Mouse (Mus musculus) kidney, postnatal 0 days (tissue): Measurements from ENCODE around the gene Papola. TPM values are rescaled to one million over a fixed set of nuclear protein-coding genes. Genes with fewer than 3 reads are reported as not detected.
A peak's percentile ranks its signal among the peaks of the same experiment; 100 is the strongest.

Experiments used
- ATAC-seq: fragments of 200-750 bp; cut with Nextera tagmentation; replicated peaks from 2 replicates; pipeline ENCODE4 v1.8.0; 2017; ENCODE audit warnings: low read depth, moderate number of reproducible peaks, moderate TSS enrichment, moderate library complexity; ENCODE audit not compliant: low FRiP score
- DNase-seq: peaks from one replicate; pipeline ENCODE4 v3.0.0-alpha.2; 2016; ENCODE audit warnings: low spot score
- H3K27ac ChIP-seq: fragments of 300-500 bp; sonication (generic); 2 replicates; pipeline ENCODE4 v1.5.1; 2014; ENCODE audit warnings: mild to moderate bottlenecking
- H3K27me3 ChIP-seq: fragments of 300-500 bp; sonication (generic); 2 replicates; pipeline ENCODE4 v1.6.1; 2014; ENCODE audit warnings: low read length, mixed read lengths; ENCODE audit not compliant: insufficient read depth
- H3K36me3 ChIP-seq: fragments of 300-500 bp; sonication (generic); 2 replicates; pipeline ENCODE4 v1.6.1; 2014; ENCODE audit warnings: low read length, mixed read lengths; ENCODE audit not compliant: insufficient read depth
- H3K4me1 ChIP-seq: fragments of 300-500 bp; sonication (generic); replicated peaks from 2 replicates; pipeline ENCODE4 v1.6.1; 2014; ENCODE audit warnings: antibody characterized with exemption, low read length, mixed read lengths; ENCODE audit not compliant: insufficient read depth
- H3K4me2 ChIP-seq: fragments of 300-500 bp; sonication (generic); 2 replicates; pipeline ENCODE4 v1.6.1; 2014; ENCODE audit warnings: mild to moderate bottlenecking, low read length, moderate library complexity, mixed read lengths
- H3K4me3 ChIP-seq: fragments of 300-500 bp; sonication (generic); replicated peaks from 2 replicates; pipeline ENCODE4 v1.5.1; 2014; ENCODE audit warnings: low read depth, low read length
- H3K9ac ChIP-seq: fragments of 300-500 bp; sonication (generic); 2 replicates; pipeline ENCODE4 v1.6.1; 2014; ENCODE audit warnings: low read depth, low read length
- H3K9me3 ChIP-seq: fragments of 300-500 bp; sonication (generic); replicated peaks from 2 replicates; pipeline ENCODE4 v1.6.1; 2016; ENCODE audit warnings: low read length, inconsistent platforms, mixed read lengths
- CTCF ChIP-seq: IDR thresholded peaks from 2 replicates; pipeline ENCODE4 v1.5.1; 2016; ENCODE audit warnings: antibody characterized with exemption, low read depth, mild to moderate bottlenecking, moderate library complexity
- WGBS: fragments of 180-500 bp; shearing (Covaris S2); extraction: QIAGEN DNeasy Blood & Tissue Kit; methylation state at CpG from one replicate; pipeline ENCODE4 v1.1.7; 2014; 5-methylcytosine and 5-hydroxymethylcytosine counted together
- polyA plus RNA-seq: library from polyadenylated mRNA; unstranded; fragments of >200 nt; fragmentation: Nextera tagmentation; extraction: Ambion mirVana; gene quantifications from 2 replicates; pipeline ENCODE4 v1.2.1, GENCODE M21; 2015

Gene Papola
- polyA plus RNA-seq, 1 experiment from 2014 or later = 189 TPM

DNA sequence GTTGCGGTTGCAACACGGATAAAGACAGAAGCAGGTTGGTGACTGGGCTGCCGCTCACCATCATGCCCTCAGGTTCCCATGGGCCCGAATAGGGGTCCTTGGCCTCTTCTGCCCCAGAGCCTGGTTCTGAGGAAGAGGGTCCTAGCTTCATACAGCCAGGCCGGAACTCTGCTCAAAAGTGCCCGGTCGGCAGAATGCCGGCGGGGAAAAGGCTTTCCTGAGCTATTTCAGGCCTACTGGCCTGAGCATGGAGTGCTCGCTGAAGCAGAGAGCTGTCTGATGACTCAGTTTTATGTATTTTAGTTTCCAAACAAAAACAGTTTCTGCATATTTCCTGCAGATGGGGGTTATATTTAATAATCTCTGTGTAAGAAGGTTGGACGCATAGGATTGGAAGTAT, 78.9 kb downstream of the Papola start:
- Histone ChIP-seq H3K9me3 (no peaks in the 10 kb centered on the region), H3K9ac (no peak overlapping the region), H3K4me1 (no peaks in the 10 kb centered on the region), H3K4me3 (no peak overlapping the region), H3K27ac (no peak overlapping the region), H3K36me3 (no peaks in the 10 kb centered on the region), H3K27me3 (no peaks in the 10 kb centered on the region), H3K4me2 (no peak overlapping the region)
- ATAC-seq = no peak
- TF ChIP-seq CTCF = no peak
- WGBS = 65% methylated on average over 11 of the region's 11 CpGs
- DNase-seq = no peak

DNA sequence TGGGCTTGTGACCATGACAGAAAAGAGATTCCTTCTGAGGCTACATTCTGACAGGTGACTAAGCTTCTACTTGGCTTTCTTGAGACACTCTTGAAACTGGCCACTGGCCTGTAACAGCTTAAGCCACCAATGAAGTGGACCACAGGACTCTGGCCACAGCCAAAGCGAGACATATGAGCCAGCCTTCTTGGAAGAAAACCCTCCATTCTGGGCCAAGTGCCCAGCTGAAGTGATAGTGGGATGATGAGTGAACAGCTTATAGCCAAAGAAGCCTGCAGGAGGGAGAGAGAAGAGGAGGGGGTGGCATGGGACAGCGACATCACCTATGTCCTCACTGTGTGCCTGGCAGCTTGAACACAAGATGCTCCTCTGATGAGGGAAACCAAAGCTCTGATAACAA, 83.2 kb downstream of the Papola start:
- TF ChIP-seq CTCF = no peak
- ATAC-seq (no peak), DNase-seq (no peak)
- H3K36me3 ChIP-seq = no peaks in the 10 kb centered on the region
- H3K9ac ChIP-seq = no peak overlapping the region
- no peak overlapping the region for H3K4me3 ChIP-seq
- no peak overlapping the region for H3K4me2 ChIP-seq
- H3K27ac ChIP-seq = no peak overlapping the region
- no peaks in the 10 kb centered on the region for H3K9me3 ChIP-seq
- no peaks in the 10 kb centered on the region for H3K27me3 ChIP-seq
- no peaks in the 10 kb centered on the region for H3K4me1 ChIP-seq
- 87% methylated on average over 2 of the region's 2 CpGs for WGBS

DNA sequence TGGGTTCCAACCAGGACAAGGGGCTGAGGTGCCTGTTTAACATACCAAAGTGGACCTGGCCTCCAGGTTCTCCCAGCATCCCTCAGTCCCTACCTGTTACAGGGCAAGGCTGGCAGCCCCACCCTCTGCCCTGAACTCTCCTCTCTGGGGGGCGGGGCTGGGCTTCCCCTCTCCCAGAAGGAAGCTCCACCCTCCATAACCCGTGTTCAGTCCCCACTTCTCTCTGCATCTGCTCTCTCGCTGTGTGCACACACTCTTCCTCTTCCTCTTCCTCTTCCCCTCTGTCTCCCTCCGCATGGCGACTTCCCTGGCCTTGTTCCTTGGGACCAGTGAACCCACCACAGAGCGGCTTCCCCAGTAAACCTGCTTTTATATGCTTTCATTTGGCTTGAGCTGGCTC, 84.7 kb downstream of the Papola start:
- no peak for ATAC-seq

DNA sequence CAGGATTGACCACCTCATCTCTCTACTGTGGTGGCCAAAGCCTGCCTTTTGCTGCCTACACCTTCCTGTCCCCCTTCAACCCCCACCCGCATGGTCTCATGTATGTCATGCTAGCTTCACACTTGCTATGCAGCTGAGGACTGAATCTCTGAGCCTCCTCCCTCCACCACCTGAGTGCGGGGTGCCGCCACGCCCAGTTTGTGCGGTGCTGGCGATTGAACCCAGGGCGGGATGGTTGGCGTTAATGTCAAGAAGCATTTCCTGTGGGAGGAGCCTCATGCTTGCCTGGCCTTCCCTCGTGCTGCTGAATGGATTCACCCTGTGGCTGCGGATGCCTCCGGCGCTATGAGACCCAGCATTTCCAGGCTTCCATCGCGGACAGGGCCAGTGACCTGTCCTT, 85.2 kb downstream of the Papola start:
- DNase-seq = no peak
- Histone ChIP-seq H3K9me3 (no peaks in the 10 kb centered on the region), H3K36me3 (no peaks in the 10 kb centered on the region), H3K27me3 (0 out of 2 replicates have a peak, but pooled peaks cover 3% of the 10 kb centered on the region), H3K4me2 (no peak overlapping the region), H3K27ac (no peak overlapping the region), H3K9ac (no peak overlapping the region), H3K4me1 (no peaks in the 10 kb centered on the region), H3K4me3 (no peak overlapping the region)
- peak; percentile 44; the same call in 1 of the 2 replicates for ATAC-seq
- 25% methylated on average over 14 of the region's 14 CpGs for WGBS
- no peak for TF ChIP-seq CTCF

More for the DNA sequence above, 84.7 kb downstream of the Papola start:
- Histone ChIP-seq H3K27me3 (0 out of 2 replicates have a peak, but pooled peaks cover 2% of the 10 kb centered on the region), H3K9me3 (no peaks in the 10 kb centered on the region), H3K4me3 (no peak overlapping the region), H3K4me1 (no peaks in the 10 kb centered on the region), H3K9ac (no peak overlapping the region), H3K36me3 (no peaks in the 10 kb centered on the region), H3K27ac (no peak overlapping the region), H3K4me2 (no peak overlapping the region)
- DNase-seq = no peak
- 29% methylated on average over 6 of the region's 6 CpGs for WGBS
- TF ChIP-seq CTCF = no peak

DNA sequence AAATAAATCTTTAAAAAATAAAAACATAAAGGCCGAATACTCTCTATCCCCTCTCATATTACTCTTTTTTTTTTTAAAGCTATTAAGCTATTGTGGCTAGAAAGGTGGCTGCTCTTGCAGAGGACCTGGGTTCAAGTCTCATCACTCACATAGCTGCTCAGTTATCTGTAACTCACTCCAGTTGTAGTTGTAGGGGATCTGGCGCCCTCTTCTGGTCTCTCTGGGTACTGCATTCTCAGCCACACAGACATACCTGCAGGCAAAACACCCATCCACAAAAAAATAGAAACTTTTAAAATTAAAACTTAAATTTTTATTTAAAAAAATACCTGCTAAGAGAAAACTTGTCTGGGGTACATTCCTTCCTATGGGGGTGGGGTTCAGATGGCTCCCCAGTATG, 88.8 kb downstream of the Papola start:
- ATAC-seq (no peak), DNase-seq (no peak)
- 52% methylated on average over 2 of the region's 2 CpGs for WGBS
- Histone ChIP-seq H3K36me3 (no peaks in the 10 kb centered on the region), H3K4me3 (no peak overlapping the region), H3K9me3 (no peaks in the 10 kb centered on the region), H3K27me3 (0 out of 2 replicates have a peak, but pooled peaks cover 3% of the 10 kb centered on the region), H3K4me1 (no peaks in the 10 kb centered on the region), H3K27ac (no peak overlapping the region), H3K4me2 (no peak overlapping the region), H3K9ac (no peak overlapping the region)
- peak; percentile 46 for TF ChIP-seq CTCF

DNA sequence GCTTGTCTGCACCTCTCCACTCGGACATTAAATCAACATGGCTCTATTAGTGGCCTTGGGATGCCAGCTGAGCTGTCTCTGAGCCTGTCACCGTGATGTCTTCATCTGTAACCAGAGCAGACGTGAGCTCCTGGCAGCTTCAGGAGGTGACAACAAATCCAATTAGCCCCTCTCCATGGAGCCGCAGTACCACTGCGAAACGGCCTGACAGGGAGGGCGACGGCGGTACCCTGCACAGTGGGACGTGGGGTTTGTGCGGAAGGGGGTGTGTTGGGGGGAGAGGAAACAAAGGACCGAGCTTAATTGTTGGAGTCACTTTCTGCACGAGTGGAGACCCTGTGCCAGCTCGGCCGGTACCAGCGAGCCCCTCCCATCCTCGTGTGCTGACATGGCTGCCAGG, 90.6 kb downstream of the Papola start:
- H3K9ac ChIP-seq = no peak overlapping the region

DNA sequence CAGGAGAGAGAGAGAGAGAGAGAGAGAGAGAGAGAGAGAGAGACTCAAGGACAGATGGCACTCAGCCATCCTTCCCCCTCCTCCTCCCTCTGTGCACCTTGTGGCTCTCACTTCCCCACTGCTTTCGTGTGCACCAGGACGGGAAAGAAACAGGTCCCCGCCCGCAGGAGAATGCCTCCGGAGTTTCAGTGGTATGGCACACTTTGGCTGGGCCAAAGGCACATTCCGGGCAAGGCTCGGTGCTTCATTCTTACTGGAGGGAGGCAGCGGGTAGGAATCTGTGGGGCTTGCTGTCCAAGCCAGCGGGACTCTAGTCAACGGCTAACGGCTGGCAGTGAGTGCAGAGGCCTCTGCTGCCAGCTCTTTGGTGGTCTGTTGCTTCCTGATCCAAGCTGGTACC, 92.0 kb downstream of the Papola start:
- Histone ChIP-seq H3K4me2 (no peak overlapping the region), H3K9me3 (peaks cover 8% of the 10 kb centered on the region), H3K27ac (no peak overlapping the region), H3K27me3 (0 out of 2 replicates have a peak, but pooled peaks cover 3% of the 10 kb centered on the region), H3K36me3 (no peaks in the 10 kb centered on the region), H3K4me1 (no peaks in the 10 kb centered on the region), H3K9ac (no peak overlapping the region), H3K4me3 (no peak overlapping the region)
- 69% methylated on average over 11 of the region's 11 CpGs for WGBS
- ATAC-seq (no peak), DNase-seq (no peak)
- TF ChIP-seq CTCF = no peak

More for the DNA sequence above, 90.6 kb downstream of the Papola start:
- no peak for DNase-seq
- Histone ChIP-seq H3K27ac (no peak overlapping the region), H3K9me3 (peaks cover 8% of the 10 kb centered on the region), H3K4me3 (no peak overlapping the region), H3K36me3 (no peaks in the 10 kb centered on the region), H3K4me2 (peak overlapping the region; percentile 22; the same call in 1 of the 2 replicates), H3K27me3 (0 out of 2 replicates have a peak, but pooled peaks cover 3% of the 10 kb centered on the region), H3K4me1 (no peaks in the 10 kb centered on the region)
- no peak for TF ChIP-seq CTCF
- WGBS = 23% methylated on average over 17 of the region's 17 CpGs
- peak; percentile 43; the same call in 1 of the 2 replicates for ATAC-seq
